Mouse (Mus musculus): ENCODE data around the gene Glrx2.
"Not testable (repeated sequence)": the region's sequence is repeated elsewhere in the genome, so short reads cannot be mapped to it uniquely, and the experiment has no call there.

Glrx2 gene

GRCm38 (mm10) chr1:143716038-143716437, at the start of gene Glrx2:
Gene Glrx2 (plus strand): TSS chr1:143716338.
- DNase-seq (ENCODE audit: low spot score): not testable (repeated sequence)

GRCm38 (mm10) chr1:143675734-143676361, 40.3 kb upstream of the Glrx2 start:
- no peak for DNase-seq (ENCODE audit: low spot score)

- DNase-seq (ENCODE audit: low spot score): no peak
Measured at GRCm38 (mm10) chr1:143681108-143681507, 35.0 kb upstream of the Glrx2 start.

- no peak for DNase-seq (ENCODE audit: low spot score)
Measured at GRCm38 (mm10) chr1:143684849-143685248, 31.3 kb upstream of the Glrx2 start.

GRCm38 (mm10) chr1:143701736-143702135, 14.4 kb upstream of the Glrx2 start:
- no peak for DNase-seq (ENCODE audit: low spot score)

GRCm38 (mm10) chr1:143702141-143702740, 13.9 kb upstream of the Glrx2 start:
- peak; percentile 25 for DNase-seq (ENCODE audit: low spot score)

GRCm38 (mm10) chr1:143702741-143703262, 13.3 kb upstream of the Glrx2 start, which contains the start of gene Cdc73:
Gene Cdc73 (minus strand): TSS chr1:143702893.
- DNase-seq (ENCODE audit: low spot score): peak; percentile 90

GRCm38 (mm10) chr1:143707006-143707405, 9.1 kb upstream of the Glrx2 start:
- DNase-seq (ENCODE audit: low spot score): no peak

- no peak for DNase-seq (ENCODE audit: low spot score)
Measured at GRCm38 (mm10) chr1:143708361-143708760, 7.8 kb upstream of the Glrx2 start.

GRCm38 (mm10) chr1:143709966-143710626, 6.0 kb upstream of the Glrx2 start:
- DNase-seq (ENCODE audit: low spot score): no peak

GRCm38 (mm10) chr1:143710627-143710976, 5.5 kb upstream of the Glrx2 start:
- no peak for DNase-seq (ENCODE audit: low spot score)

GRCm38 (mm10) chr1:143724456-143725064, 8.4 kb downstream of the Glrx2 start:
- DNase-seq (ENCODE audit: low spot score): no peak

- DNase-seq (ENCODE audit: low spot score): no peak
Measured at GRCm38 (mm10) chr1:143727701-143728445, 11.7 kb downstream of the Glrx2 start.

GRCm38 (mm10) chr1:143730899-143731298, 14.8 kb downstream of the Glrx2 start:
- DNase-seq (ENCODE audit: low spot score): peak; percentile 17

GRCm38 (mm10) chr1:143731691-143732090, 15.6 kb downstream of the Glrx2 start:
- no peak for DNase-seq (ENCODE audit: low spot score)

GRCm38 (mm10) chr1:143733914-143734410, 17.8 kb downstream of the Glrx2 start:
- no peak for DNase-seq (ENCODE audit: low spot score)

GRCm38 (mm10) chr1:143738811-143739210, 22.7 kb downstream of the Glrx2 start:
- DNase-seq (ENCODE audit: low spot score): no peak

GRCm38 (mm10) chr1:143739361-143740350, 23.5 kb downstream of the Glrx2 start:
- peak; percentile 90 for DNase-seq (ENCODE audit: low spot score)

GRCm38 (mm10) chr1:143740581-143740980, 24.4 kb downstream of the Glrx2 start:
- no peak for DNase-seq (ENCODE audit: low spot score)

- no peak for DNase-seq (ENCODE audit: low spot score)
Measured at GRCm38 (mm10) chr1:143741331-143741730, 25.2 kb downstream of the Glrx2 start.

Measured in urinary bladder, postnatal 14 days (tissue).